Mouse (Mus musculus): Measurements from ENCODE around the gene Ifitm10.
A peak's percentile ranks its signal among the peaks of the same experiment; 100 is the strongest.
"Not testable (repeated sequence)": the region's sequence is repeated elsewhere in the genome, so short reads cannot be mapped to it uniquely, and the experiment has no call there.

Ifitm10 gene

DNA sequence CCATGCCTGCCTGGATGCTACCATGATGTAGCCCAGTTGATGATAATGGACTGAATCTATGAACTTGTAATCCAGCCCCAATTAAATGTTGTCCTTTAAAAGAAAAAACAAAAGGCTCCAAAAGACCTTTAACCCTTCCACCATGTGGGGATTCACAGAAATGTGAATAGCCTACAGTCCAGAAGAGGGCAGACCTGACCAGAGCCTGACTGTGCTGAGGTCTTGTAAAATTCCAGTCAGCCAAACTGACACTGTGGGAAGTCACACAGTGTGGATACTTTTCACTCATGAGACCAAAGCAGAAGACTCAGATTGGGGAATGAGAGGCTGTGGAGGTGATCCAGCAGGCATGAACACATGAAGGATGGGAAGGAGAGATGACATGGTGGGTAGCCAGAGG, 12.8 kb downstream of the Ifitm10 start:
- peak; percentile 27 for DNase-seq

DNA sequence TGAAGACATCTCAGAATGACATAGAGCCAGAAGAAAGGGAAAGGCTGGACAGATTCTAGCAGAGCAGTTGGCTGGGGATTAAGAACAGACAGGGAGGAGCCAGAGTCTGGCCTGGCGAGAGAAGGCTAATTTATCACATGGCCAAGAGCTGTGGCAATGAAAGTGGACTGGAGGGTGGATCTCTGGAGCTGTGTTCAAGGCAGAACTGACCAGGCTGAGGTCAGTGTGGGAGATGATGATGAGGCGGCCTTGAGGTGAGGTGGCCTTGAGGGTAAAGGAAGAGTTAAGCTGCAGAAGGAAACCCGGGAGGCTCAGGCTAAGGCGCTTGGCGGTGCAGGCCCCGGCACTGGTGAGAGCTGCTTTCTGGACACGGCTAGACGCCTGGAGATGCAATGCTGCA, 14.4 kb downstream of the Ifitm10 start:
- DNase-seq = peak; percentile 10

DNA sequence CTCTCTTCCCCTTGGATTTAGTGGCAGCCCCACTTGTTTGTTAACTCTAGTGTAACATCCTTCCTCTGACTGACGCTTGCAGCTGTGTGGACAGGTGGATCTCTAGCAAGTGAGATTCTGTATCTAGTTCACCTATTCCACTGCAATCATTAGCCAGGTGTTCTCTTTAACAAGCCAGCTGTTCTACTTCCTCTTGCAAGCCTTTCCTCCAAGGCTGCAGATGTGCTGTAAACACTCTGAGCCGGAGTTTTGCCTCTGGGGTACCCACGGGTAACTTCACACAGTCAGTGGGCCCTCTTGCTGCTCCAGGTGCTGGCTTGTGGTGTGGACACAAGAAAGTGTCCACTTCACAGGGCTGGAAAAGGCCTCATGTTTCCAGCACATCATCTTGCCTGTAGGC, 16.0 kb downstream of the Ifitm10 start:
- DNase-seq = peak; percentile 7

DNA sequence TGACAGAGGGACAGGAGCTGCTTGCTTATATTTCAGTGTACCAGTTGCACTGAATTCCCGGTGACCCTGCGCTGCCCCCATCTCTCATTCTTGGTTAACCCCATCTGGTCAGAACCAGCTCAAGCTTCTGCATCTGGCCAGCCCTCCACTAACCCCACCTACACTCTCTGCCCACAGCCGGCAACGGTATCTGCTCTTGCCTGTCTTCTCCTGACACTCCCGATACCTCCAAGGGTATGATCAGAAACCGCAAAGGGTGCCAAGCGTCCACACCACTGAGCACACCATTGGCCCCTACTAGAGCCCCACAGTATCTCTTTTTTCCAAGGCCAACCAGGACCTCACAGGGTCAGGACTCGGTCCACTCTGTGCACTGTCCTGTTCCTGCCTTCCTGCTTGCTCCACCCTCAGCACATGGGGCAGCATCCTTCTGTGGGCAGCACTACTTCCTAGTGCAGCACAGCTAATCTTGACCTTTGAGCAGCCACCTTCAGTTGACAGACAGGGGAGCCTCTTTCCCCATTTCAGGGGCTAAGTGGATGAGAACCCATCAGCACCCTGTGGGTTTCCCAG, 18.8 kb downstream of the Ifitm10 start:
- peak; percentile 11 for DNase-seq

DNA sequence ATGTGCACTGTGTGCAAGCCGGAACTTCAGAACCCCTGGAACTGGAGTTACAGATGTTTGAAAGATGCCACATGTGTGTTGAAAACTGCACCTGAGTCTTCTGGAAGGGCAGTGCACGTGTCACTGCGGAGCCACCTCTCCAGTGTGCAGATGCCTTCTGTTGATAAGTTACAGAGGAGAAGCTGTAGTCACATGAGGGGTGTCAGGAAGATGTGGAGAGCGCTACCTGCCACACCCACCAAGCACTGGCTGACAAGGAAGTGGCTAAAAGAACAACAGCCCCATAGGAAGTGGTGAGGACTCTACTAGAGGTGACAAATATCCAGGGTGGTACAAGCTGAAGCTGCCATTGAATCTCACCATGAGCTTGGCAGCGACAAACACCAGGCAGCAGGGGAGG, 19.7 kb downstream of the Ifitm10 start:
- no peak for DNase-seq

DNA sequence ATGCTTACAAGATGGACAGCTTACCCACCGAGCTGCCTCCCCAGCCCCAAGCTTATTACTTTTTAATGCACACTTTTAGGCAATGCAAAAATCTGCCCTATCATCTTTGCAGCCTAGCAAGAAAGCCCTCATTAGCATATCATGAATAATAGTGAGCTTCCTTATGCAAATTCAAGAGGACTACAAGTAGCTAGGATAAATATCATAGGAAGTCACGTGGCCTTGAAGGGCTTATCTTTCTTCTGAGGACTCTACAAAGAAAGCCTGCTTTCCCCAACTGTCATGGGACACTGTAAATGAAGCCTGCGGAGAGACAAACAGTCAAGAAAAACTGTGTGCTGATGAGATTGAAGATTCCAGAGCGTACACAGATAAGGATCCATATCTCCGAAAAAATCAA, 22.0 kb downstream of the Ifitm10 start:
- DNase-seq = no peak

DNA sequence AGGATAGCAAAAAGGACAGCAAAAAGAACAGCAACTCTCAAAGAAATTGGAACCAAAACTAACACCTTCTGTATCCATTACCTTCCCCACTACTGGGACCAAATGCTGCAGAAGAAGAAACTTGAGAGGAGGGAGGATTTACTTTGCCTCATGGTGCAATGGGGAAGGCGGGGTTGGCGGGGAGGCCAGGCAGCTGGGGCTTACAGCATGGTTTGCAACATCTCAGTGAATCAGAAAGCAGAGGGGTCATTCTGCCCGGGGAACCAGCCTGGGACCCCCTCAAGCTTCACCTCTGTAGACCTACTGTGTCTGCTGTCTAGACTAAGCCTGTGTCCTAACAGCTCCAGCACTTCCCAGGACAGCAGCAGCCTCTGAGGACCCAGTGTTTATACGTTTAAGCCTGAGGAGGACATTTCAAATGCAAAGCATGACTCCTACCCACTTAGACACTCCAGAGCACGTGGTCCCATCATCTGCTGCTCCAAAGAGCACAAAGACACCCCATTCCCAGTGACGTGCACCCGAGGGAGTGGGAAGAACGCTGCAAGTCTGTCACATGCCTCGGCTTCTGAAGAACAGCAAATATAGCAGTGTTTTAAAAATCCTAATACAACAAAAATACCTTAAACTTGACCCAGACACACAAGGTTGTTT, 24.1 kb downstream of the Ifitm10 start:
- no peak for DNase-seq

DNA sequence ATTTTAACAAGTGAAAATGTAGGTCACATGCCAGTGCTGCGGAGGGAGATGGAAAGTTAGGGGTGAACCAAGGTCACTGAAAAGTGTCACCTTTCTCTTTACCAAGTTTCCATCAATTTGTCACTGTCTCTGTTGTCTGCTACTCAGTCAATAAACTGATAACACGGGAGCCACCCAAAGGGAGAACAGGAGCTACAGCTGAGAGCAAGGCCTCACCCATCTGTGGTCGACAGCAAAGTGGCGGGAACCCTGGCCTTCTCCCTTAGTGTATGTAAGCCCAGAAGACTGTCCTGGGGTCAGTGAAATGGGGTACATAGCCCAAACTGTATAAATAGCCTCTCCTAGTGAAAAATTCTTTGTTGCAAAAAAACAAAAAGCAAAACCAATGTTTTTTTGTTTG, 26.0 kb downstream of the Ifitm10 start:
- no peak for DNase-seq

DNA sequence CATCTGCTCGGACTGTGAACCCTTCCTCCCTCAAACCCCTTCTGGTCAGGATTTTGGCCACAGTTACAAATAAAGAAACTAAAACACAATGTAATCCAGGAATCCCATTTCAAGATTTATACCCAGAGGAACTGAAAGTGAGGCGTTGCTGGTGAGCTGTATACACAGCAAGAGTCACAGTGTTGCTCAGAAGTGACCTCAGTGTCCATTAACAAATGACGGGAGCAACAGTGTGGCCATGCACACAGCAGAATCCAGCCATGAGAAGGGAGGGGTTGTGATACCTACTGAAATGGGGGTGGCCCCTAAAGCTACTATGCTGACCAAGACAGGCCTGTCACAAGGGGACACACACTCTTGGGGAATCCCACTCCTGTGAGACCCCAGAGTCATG, 31.3 kb downstream of the Ifitm10 start:
- DNase-seq = no peak

DNA sequence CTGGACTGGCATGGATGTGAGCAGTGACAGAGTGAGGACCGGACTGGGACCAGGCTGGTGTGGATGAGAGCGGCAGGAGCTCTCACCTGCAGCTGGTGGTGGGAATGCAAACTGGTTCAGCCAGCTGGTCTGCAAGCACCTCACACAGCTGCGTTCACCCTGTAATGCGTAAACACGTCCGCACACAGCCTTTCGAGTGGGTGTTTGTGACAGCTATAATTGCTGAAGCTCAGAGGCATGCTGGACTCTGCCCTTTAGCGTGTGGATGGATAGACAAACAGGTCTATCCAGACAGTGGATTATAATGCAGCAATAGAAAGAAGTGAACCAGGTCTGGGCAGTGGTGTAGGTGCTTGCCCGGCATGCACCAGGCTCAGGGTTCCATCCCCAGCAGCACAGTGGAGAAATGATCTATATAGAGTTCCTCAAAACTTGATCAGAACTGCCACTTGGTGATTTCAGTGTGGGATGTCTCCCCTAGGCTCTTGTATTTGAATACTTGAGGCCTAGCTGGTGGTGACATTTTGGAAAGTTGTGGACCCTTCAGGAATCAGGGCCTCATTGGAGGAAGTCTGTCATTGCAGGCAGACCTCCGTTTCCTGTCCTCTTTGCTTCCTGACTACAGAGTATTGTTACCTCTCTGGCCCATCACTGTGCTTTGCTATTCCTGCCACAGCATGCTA, 31.8 kb downstream of the Ifitm10 start:
- DNase-seq = no peak

DNA sequence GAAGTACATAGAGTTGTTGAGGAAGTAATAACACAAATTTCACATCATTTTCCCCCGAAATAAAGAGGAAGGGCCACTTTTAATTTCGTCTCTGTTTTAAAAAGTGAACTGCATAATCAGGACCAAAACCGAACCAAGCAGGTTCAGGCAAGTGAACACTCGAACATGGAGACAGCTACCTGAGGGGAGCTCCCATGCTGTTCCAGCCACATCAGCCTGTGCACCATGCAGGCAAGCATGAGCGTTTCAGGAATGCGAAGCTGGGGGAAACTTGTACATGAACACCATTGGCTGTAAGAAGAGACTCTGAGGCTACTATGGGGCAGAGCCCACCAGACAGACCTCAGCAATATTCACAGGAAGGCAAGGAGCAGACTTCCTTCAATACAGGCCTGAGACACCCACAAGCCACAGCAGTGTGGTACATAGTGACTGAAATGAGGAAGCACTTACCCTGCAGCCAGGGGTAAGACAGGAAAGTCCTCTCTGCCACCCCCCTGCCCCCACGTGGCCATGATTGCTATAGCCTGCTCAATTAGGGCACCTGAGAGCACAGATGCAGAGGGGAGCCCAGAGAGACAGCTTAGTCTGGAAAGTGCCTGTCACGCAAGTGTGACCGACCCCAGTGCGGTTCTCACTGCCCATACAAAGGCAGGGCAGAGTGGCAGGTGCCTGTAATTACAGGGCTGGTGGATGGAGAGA, 33.1 kb downstream of the Ifitm10 start:
- DNase-seq = no peak

DNA sequence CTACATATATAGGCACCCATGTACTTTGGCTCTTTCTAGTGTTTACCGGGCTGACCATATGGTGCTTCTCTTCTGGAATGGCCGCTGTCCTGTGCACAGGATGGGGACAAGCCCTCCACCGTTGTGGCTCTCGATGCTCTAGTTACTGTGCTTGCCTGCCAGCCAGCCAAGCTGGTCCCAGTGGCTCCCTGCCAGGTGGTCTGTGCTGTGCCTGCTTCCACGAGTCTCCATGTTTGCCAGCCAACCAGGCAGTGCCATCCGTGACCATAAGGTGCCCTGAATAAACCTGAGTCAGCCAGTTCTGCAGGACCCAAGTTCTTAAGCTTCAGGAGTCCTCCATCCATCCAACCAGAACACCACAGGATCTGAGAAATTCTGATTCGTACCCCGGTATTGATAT, 38.4 kb downstream of the Ifitm10 start:
- peak; percentile 82 for DNase-seq

DNA sequence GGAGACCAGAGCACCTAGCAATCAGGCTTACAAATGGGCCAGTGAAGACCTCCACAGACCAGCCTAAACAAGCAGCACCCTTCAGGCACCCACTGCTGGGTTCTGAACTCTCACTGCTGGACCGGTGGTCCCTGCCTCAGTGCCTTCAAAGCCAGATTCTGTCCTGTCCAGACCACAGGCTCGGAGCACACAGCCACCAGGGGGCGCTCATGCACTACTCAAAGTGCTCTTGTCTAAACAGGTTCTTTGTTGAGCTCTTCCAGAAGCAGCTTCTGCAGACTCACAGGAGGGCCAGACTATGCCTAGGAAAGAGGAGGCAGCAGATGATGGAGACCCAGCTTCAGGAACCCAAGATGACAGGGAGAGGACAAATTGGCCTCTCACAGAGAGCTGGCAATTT, 39.3 kb downstream of the Ifitm10 start:
- DNase-seq = peak; percentile 90

DNA sequence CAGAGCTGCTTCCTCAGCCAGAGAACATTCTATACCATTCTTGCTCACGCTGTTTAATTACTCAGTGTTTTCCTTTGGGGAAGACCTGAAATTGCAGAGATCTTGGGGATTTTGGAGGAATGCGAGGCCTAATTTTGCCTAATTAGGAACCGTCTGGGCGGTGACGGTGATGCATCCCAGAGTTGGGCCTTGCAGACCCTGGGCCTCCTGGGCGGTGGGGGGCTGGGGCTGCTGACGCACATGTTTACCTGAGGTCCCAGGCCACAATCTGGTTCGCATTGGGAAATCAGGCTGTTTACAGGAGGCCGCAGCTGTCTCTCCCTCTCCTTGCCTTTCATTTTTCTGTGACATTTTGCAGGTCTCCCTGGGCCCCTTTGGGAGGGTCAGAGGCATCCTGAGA, 40.8 kb downstream of the Ifitm10 start:
- not testable (repeated sequence) for DNase-seq

DNA sequence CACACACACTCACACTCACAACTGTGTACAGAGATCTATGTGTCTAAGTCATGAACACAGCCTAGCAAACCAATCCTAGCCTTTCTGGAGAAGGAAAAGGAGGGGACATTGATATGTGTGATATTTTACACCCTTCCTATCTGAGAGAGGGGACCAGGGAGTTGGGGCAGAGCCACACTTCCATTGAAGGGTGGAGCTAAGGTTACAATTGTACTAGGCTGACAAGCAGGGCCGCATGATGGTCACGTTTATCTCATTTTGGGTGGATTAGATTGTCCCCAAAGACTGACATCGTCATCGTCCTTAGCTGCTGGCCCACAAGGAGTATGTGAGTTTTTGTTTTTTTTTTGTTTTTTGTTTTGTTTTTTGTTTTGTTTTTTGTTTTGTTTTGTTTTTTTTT, 42.3 kb downstream of the Ifitm10 start:
- no peak for DNase-seq

DNA sequence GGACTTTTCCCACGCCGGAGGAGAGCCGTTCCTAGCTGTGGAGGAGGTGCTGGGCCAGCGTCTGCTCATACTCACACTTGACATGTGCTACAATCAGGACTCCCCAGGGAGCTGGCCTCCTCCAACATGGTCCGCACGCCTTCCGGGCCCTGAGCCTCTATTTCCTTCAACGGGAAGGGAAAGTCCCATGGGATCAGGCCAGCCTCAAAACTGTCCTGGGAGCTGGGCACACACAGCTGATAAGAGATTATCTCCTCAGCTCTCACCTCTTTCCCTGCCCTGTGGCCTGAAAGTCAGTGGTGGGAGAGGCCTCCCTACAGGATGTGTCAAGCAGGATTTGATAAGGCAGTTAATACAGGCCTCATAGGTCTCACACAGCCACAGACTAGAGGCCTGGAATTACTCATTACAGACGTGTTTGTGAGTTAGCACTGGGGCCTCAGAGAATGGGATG, 43.3 kb downstream of the Ifitm10 start:
- no peak for DNase-seq

DNA sequence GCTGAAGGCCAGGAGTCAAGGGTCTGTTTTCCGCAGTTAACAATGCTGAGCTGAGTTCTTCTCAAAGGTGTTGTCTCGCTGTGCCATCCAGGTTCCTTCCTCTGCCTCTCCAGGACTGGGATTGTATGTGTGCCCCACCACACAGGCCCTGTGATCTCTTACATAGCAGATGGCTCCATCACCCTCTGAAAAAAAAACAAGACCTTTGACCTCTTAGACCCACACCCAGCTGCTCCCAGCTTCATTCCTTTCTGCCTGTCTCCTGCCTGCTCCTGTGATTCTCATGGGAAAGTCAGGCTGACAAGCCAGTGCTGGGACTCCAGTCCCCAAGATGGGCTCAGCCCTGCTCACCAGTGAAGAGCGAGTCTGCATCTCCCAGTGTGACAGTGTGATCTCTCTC, 45.0 kb downstream of the Ifitm10 start:
- DNase-seq = no peak

DNA sequence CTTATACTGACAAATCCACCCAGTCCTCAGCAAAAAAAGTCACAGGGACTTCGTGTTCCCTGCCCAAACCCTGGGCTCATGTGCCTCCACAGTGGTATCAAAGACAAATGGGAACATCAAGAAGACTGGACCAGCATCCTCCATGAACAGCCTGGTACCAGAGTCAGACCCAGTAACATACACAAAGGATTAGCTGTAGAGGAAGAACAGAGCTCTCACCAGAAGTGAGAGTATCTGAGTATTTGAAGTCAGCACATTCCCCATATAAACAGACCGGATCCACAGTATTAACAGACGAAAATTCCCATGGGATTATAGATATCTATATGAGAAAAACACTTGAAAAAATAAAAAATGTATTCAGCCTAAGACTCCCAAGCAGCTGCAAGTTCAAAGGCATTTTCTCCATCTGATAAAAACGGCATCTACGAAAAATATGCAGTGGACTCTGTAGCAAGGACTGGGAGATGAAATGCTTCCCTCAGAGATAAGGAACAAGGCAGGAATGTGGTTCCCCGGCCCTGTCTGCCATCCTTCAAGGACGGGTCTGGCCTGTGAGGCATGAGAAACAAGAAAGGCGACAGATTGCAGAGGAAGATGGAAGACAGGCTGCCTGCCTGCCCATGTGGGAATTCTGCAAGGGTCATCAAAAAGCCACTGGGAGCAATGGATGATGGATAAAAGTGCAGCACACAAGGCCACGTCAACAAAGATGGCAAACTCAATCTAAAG, 46.7 kb downstream of the Ifitm10 start:
- DNase-seq = no peak

DNA sequence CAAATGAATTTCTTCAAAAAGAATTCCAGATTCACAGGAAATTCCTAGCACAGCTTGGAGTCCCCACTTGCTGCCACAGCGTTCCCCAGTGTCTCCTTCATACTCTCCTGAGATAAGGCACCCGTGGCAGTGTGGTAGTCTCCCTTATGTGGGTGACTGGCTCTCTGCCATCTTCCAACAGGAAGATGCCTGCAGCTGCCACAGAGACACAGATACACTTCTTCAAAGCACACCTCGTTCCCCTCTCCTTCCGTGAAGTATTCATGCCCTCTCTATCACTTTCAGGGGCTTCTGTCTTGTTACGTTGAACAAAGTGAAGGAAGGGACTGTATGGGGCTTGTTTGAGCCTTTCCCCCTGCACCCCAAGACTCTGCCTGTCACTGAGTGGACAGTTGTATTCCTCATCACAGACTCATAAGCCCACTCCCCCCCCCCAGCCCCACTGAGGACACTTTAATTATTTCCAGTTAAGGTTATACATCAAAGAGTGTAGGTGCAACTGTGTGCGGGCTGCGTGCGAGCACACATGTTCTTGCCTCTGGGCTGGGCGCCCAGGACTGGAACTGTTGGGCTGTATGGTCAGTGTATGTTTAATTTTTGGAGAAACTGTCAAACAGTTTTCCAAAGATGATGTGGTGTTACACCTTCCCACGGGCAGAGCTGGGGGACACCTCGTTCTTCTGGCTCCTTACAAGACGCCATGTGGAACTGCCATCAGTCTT, 50.0 kb downstream of the Ifitm10 start:
- DNase-seq = no peak

DNA sequence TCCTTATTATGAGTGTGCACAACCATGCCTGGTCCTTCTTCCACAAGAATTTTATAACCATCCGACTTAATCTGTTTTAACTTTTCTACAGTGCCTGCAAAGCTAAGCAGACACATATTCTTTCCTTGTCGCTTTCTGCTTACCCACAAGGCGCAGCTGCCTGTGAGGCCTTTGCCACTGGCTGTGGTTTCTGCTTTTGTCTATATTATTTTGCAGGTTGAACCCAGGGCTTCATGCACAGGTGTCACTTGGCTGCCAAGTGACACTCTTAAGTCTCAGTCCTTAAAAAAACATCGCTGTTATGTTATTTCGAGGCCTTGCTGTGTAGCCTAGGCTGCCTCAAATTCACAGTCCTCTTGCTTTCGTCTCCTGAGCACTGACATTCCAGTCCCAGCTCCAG, 50.9 kb downstream of the Ifitm10 start:
- no peak for DNase-seq

DNA sequence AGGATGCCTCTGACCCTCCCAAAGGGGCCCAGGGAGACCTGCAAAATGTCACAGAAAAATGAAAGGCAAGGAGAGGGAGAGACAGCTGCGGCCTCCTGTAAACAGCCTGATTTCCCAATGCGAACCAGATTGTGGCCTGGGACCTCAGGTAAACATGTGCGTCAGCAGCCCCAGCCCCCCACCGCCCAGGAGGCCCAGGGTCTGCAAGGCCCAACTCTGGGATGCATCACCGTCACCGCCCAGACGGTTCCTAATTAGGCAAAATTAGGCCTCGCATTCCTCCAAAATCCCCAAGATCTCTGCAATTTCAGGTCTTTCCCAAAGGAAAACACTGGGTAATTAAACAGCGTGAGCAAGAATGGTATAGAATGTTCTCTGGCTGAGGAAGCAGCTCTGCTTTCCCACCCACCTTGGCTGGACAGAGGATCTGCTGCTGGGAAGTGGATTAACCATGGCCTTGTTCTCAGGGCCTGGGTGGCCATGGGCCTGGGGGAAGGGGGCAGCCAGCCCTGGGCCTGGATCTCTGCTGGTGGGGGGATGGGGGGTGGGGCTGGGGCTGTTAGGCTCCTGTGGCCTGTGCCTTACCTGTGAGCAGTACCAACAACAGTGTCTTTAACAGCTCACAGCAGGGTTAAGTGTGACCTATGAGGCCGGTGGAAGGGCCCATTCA, 51.8 kb downstream of the Ifitm10 start:
- DNase-seq = not testable (repeated sequence)

DNA sequence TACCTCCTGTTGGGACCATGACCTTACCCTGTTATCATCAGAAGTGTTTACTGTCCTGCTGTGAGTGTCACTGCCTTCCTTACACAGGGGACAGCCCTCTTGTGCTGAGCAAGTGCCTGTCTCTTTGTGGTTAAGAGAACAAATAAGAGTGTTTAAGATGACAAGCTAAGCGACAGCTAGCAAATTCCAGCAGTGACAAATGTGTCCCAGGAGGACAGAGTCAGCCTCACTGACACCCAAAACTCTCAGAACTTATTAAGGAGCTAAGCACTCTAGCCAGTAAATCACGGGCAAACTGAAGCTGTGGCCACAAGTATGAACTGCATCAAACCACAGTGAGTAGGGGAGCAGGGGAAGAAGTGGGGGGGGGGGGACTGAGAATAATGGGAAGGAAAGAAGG, 52.6 kb downstream of the Ifitm10 start:
- no peak for DNase-seq
